Mouse (Mus musculus): ENCODE results near the gene Utp20.

Utp20 gene

DNA sequence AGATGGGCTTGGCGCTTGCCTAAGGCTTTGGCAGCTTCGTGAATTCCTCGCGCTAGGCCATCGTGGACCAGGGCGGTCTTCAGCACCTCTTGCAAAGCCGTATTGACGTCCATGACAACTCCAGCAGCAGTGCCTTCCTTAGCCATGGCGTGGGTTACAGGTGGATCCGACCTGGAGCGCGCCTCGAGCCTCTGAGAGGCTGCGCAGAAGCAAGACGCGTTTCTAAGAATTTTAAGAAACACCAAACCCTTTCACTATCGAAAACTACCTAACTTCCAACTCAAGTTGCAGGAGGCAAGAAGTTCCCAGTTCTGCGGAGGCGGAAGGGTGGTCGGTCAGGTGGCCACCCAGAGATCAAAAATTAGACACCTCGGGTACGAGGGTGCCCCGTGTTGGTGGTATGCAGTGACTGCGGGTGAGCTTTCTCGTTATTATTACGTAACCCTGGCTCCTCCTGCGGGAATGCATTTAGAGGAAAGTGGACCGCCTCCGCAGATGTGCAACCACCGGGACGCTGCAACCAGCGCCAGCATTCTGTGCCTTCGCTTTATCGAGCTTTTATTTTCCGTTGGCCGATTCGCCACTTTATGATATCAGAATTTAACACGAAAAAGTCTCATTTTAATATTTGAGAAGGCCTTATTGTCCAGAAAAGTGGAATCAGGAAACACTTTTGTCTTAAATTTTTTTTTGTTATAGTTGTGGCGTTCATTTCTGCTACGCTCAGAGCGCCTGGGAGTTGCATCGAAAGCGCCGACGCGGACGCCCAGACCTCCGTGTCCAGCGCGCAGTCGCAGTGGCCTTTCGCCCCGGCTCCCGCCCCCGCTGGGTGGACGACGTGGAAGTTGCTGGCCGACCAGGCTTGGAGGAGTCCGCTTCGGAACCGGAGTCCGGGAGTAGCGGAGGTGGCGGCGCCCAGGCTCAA, 95.8 kb downstream of the Utp20 start, which contains the start of gene Arl1:
Gene Arl1 (plus strand): TSS at position 288 of the 925 bp plus-strand sequence.
- in situ Hi-C loops (cut with MboI; ENCODE audit: low pct_unique_long_range_greater_than_20kb in 1 of 2, low sequenced_read_pairs in 2 of 2, unreplicated experiment in 1 of 2): loop anchor here in 1 of 2 experiments (25.0 kb wide), 1 partner anchor 344 kb away; the partner anchor contains the start of genes Dram1 and Gnptab

DNA sequence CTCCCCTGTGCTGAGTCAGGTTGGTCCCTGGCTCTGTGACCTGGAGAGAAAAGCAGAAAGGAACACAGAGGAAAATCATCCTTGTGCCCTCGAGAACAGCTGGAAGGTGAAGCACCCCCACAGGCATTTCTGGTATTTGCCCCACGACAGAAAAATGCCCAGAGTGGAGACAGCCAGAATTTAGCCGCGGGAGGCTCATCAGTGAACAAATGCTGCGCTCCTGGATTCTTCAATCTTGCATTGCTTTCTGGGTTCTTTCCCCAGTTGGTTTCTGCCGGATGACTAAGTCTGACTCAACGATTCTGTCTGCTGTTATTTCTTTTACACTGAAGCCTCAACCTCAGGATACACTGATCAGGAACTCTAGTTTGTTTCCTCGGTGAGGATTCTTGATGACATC, 98.4 kb downstream of the Utp20 start:
- in situ Hi-C loops (cut with MboI; ENCODE audit: low pct_unique_long_range_greater_than_20kb in 1 of 2, low sequenced_read_pairs in 2 of 2, unreplicated experiment in 1 of 2): loop anchor here (5.0 to 25.0 kb wide), 4 partner anchors 106 to 353 kb away; partner anchors contain the start of genes Dram1 (in 2 of the 2) and Gnptab (in 2 of the 2)

DNA sequence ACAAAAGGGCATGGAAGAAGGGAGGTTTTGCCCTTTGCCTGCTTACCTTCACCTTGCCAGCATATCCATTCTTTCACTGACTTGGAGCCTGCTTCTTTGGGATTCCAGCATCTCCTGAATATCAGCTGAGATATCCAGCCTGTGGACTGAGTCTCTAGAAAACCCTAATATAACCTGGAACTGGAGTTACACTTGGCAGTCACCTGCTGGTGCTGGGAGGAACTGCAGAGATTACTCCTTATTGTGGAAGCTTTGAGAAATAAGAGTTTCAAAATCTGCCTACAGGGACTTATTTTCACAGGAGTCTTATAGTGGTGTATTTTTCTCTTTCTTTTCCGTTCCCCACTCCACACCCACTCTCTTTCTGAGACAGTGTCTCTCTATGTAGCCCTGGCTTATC, 99.5 kb downstream of the Utp20 start:
- in situ Hi-C loops (cut with MboI; ENCODE audit: low pct_unique_long_range_greater_than_20kb in 1 of 2, low sequenced_read_pairs in 2 of 2, unreplicated experiment in 1 of 2): loop anchor here (5.0 to 25.0 kb wide), 4 partner anchors 105 to 352 kb away; partner anchors contain the start of genes Dram1 (in 2 of the 2) and Gnptab (in 2 of the 2)

DNA sequence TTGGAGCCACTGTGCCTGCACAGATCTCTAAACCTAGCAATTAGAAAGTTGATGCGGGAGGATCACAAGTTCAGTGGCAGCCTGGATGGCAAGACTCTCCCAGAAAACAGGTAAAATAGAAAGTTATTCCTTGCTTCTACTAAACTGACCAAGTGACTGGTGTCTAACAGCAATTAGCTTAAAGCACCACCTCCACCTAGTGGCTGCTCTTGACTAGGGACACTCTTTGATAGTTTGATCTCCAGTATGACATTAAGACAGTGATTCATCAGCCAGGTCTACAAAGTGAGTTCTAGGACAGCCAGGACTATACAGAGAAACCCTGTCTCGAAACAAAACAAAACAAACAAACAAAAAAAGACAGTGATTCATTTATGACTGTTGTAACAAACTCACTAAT, 101.3 kb downstream of the Utp20 start:
- in situ Hi-C loops (cut with MboI; ENCODE audit: low pct_unique_long_range_greater_than_20kb in 1 of 2, low sequenced_read_pairs in 2 of 2, unreplicated experiment in 1 of 2): loop anchor here (5.0 to 25.0 kb wide), 4 partner anchors 103 to 351 kb away; partner anchors contain the start of genes Dram1 (in 2 of the 2) and Gnptab (in 2 of the 2)

DNA sequence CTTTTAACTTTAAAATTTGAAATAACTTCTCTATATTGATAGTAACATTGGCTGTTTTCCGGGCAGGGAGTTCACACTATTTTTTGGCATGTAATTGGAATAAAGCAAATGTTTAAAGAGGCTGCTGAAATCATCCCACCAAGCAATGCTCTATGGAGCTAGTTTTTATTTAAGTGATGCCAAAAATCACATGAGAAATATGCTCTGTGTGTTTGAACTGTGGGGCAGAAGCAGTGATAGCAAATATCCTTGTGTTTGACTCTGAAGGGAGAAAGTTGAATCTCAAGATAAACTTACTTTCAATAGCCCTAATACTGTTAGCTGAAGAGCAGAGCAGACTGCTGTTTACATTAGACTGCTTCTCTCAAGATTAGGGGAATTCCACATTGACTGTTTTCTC, 107.0 kb downstream of the Utp20 start:
- in situ Hi-C loops (cut with MboI; ENCODE audit: low pct_unique_long_range_greater_than_20kb in 1 of 2, low sequenced_read_pairs in 2 of 2, unreplicated experiment in 1 of 2): loop anchor here in 1 of 2 experiments (5.0 to 10.0 kb wide), 2 partner anchors 42 to 345 kb away; partner anchors contain the start of genes Dram1 and Gnptab

DNA sequence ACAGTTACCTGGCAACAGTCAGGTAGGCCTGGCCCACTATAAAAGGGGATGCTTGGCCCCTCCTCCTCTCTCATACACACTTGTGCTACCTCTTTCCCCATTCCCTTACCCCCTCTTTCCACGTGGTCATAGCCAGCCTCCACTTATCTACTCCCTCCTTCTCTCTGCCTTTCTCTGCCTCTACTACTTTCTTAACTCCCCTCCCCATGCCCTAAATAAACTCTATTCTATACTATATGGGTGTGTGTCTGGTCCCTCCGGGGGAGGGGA, 108.9 kb downstream of the Utp20 start:
- in situ Hi-C loops (cut with MboI; ENCODE audit: low pct_unique_long_range_greater_than_20kb in 1 of 2, low sequenced_read_pairs in 2 of 2, unreplicated experiment in 1 of 2): no loop called here

DNA sequence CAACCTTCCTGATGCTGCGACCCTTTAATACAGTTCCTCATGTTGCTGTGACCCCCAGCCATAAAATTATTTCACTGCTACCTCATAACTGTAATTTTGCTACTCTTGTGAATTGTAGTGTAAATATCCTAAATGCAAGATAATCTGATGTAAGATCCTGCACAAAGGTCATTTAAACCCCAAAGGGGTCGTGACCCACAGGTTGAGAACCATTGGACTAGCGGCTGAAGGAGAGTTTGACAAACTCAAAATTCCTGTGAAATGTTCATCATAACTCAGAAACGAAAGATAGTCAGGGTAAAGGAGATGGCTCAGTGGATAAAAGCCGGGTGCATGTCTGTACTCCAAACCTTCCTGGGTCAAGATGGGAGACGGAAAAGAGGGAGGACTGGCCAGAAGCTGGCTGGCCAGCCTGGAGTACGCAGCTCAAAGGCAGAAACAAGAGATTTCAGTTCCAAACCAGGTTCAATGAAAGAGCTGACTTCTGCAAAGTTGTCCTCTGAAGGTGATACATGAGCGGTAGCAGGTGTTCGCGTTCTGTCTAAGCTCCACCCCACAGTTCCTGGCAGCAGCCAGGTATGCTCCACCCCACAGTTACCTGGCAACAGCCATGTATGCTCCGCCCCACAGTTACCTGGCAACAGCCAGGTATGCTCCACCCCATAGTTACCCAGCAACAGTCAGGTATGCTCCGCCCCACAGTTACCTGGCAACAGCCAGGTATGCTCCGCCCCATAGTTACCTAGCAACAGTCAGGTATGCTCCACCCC, 109.4 kb downstream of the Utp20 start:
- in situ Hi-C loops (cut with MboI; ENCODE audit: low pct_unique_long_range_greater_than_20kb in 1 of 2, low sequenced_read_pairs in 2 of 2, unreplicated experiment in 1 of 2): no loop called here

DNA sequence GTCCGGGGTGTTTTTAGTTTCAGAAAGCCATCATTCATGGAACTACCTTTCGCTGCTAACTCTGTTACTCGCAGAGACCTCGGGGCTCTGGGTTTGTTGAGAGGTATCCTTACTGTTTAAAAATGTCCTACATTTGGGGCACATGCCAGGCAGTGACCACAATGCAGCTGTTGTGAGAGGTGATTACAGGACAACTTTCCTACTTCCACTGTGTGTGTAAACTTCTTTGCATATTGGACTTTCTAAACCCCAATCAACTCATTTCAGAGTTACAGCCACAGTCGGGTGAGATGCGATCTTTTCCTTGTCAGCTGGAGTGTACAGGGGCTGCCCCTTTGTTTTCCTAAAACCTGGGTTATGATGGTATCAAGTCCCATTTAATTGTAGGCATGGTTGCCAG, 111.0 kb downstream of the Utp20 start:
- in situ Hi-C loops (cut with MboI; ENCODE audit: low pct_unique_long_range_greater_than_20kb in 1 of 2, low sequenced_read_pairs in 2 of 2, unreplicated experiment in 1 of 2): no loop called here

DNA sequence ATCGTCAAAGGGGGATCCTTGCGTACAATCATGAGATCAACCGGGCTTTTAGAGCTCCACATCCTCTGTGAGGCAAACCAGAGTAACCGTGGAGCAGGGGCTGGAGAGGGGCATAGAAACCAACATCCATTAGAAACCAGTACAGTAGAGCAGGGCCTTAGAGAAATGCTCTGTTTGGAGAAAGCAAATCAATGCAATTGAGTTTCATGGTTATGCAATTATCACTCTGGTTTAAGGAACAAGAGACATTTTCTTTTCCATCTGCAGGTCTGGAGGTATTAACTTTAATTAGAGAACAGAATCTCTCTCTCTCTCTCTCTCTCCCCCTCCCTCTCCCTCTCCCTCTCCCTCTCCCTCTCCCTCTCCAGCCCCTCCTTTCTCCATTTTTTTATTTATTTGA, 111.9 kb downstream of the Utp20 start:
- in situ Hi-C loops (cut with MboI; ENCODE audit: low pct_unique_long_range_greater_than_20kb in 1 of 2, low sequenced_read_pairs in 2 of 2, unreplicated experiment in 1 of 2): no loop called here

DNA sequence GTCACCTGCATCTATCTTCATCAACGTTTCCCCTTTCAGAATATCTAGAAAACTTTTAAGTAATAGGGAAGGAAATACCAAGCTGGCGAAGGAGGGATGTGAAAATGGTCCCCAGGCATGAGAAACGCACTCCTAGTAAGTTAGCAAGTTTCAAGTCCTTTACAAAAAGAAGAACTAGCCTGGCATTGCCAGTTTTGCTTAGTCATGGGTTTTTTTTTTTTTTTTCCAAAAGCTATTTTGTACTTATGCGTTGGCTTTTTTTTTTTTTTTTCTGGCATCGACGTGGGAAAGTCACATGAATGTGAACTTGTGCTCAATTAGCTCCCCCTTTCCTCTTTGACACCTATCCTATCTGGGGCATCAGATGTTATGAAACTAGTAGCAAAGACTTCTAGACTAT, 114.2 kb downstream of the Utp20 start:
- in situ Hi-C loops (cut with MboI; ENCODE audit: low pct_unique_long_range_greater_than_20kb in 1 of 2, low sequenced_read_pairs in 2 of 2, unreplicated experiment in 1 of 2): no loop called here

DNA sequence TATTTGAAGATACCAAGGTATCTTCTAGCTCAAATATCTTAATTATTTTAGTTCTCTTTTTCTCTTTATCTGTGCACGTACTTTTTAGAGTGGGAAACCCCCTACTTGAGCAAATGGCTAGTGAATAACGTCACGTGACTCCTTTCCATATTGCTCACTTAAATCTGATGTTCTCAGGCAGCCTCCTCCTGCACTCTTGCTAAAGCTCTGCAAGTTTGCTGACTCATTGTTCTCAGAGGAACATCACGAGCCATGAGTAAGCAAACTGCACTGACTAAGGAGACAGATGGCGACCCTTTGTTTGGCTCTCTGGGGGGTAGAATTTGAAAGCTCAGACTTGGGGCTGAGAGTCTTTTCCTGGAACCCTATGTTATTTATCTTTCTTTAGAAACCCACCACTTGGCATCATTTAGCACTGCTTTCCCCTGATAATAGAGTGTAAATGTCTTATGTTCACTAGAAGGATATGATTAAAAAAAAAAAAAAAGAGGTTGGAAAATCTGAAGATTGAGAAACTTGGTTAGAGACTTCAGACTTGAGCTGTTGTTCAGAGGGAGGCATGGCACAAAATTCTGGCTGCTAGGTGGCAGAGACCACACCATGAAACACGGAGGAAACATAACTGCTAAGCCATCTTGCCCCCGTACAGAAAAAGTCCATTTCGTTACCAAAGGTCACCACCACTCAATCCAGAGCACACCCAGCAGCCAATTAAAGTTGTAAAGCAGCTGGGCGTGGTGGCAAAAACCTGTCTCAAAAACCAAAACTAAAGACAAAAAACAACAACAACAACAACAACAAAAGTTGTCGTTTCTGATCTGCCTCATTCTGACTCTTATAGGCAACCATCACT, 117.7 kb downstream of the Utp20 start:
- in situ Hi-C loops (cut with MboI; ENCODE audit: low pct_unique_long_range_greater_than_20kb in 1 of 2, low sequenced_read_pairs in 2 of 2, unreplicated experiment in 1 of 2): no loop called here

DNA sequence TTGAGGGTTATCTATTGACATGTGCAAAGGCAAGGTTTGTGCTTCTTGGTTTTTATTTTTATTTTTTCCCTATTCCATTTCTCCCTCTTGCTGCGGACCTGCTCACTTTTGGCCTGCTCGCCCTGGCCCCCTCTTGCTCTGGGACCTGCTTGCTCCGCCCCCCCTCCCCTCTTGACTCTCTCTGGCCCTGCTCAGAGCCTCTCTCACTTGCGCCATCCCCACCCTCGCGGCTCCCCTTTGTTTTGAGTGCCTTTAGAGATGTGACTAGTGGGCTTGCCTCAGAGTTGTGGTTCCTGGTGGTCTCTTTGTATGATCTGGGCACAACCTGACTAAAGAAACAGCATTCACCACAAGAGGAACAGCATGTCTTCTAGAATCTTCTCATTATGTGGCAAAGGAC, 125.7 kb downstream of the Utp20 start:
- in situ Hi-C loops (cut with MboI; ENCODE audit: low pct_unique_long_range_greater_than_20kb in 1 of 2, low sequenced_read_pairs in 2 of 2, unreplicated experiment in 1 of 2): no loop called here
